Mouse (Mus musculus): Measurements from ENCODE around the gene Atpaf1.

DNA sequence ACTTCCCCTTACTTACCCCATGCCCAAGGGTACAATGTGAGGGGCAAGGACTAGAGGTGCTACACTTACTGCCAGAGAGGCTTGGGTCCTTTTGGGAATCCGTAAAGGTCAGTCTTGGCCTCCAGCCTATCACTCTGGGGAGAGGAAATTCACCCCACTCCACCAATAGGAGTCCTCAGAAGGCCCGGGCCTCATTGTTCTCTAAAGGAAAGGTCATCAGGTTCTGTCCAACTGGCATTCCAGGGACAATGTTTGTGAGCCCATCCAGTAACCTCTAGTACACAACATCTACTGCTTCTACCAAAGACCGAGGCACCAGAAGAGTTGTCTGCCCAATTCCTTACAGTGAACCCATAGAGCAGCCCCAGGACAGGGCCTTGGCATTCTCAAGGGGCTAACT, 3.7 kb upstream of the Atpaf1 start, which contains the start of gene Tex38:
- TF ChIP-seq CTCF (conservative IDR thresholded peaks at IDR 0.05; ENCODE audit: low read length) (no peak), POU5F1 (IDR thresholded peaks at IDR 0.05; ENCODE audit: borderline replicate concordance, low read length) (no peak)
